Comparison of ENCODE assay signal across 10 mouse cellular contexts in genomic region chr8:70801156-70801555, GRCm38 (mm10). TPM values are rescaled to one million over a fixed set of nuclear protein-coding genes. Genes with fewer than 3 reads are reported as not detected.
DNase-seq lines count a peak whose midpoint lies in the region; TF ChIP-seq lines count a peak whose summit lies in the region.
"Had no signal": no experiment of that assay in that cellular context is flagged by ENCODE, and none has a peak within 500 bp of the region (broad histone marks: within the 10 kb centered on the region; RNA-seq: fewer than 3 reads in every experiment).

No protein-coding gene starts in this region.

- peak; percentile 15 for DNase-seq in lung, postnatal 36 days
- DNase-seq in lung, postnatal 25 days (ENCODE audit: low spot score), result no peak
- DNase-seq in induced T-regulatory cell, adult 2 months (ENCODE audit: low read depth), result peak; percentile 70
- peak; percentile 75 to 83 for DNase-seq in thymus, postnatal 36 days
- no peak for DNase-seq in kidney, postnatal 10 days
- no peak for DNase-seq in adrenal gland, postnatal 14 days
- DNase-seq: kidney, adult 2 months had no signal

- H3ac ChIP-seq in myocyte (ENCODE audit: control insufficient read depth, insufficient read length), result no peak overlapping the region

- peak overlapping the region; percentile 50 for H3K4me2 ChIP-seq in myocyte (ENCODE audit: low read depth)
- H3K4me2 ChIP-seq: neural tube, embryonic 12.5 days had no signal

- H3K4me3 ChIP-seq in myocyte, result no peak overlapping the region
- H3K4me3 ChIP-seq: neural tube, embryonic 12.5 days had no signal

- no peak for TF ChIP-seq POLR2A in myocyte (IDR thresholded peaks at IDR 0.05; ENCODE audit: insufficient read length, low read depth)

- H3K27me3 ChIP-seq in myocyte (ENCODE audit: control insufficient read depth, insufficient read depth, insufficient read length), result no peaks in the 10 kb centered on the region

- H3K36me3 ChIP-seq in myocyte (ENCODE audit: control insufficient read depth, insufficient read depth), result no peaks in the 10 kb centered on the region
- H3K36me3 ChIP-seq: neural tube, embryonic 12.5 days had no signal

- H3K79me2 ChIP-seq in myocyte (ENCODE audit: control insufficient read depth, insufficient read depth), result no peaks in the 10 kb centered on the region

TF ChIP-seq in myocyte, 11 proteins besides CTCF, POLR2A, EP300 and RAD21:
- TF ChIP-seq REST (IDR thresholded peaks at IDR 0.05; ENCODE audit: insufficient read depth, insufficient read length) (no peak), MYOG (IDR thresholded peaks at IDR 0.05; ENCODE audit: control insufficient read depth in 1 of 3, insufficient read depth in 1 of 3, insufficient read length in 2 of 3, low read depth in 2 of 3) (peak; percentile 47 to 91 (median 79)), MYOD1 (IDR thresholded peaks at IDR 0.05; ENCODE audit: control insufficient read depth in 1 of 3, insufficient read length in 2 of 3, low read depth in 2 of 3) (peak in 2 of 3 experiments; percentile 73 to 90), TCF3 (IDR thresholded peaks at IDR 0.05; ENCODE audit: insufficient read length, low read depth) (peak; percentile 62), POLR2AphosphoS2 (IDR thresholded peaks at IDR 0.05; ENCODE audit: insufficient read length, low read depth) (no peak), E2F4 (IDR thresholded peaks at IDR 0.05; ENCODE audit: insufficient read depth) (no peak), TCF12 (IDR thresholded peaks at IDR 0.05; ENCODE audit: insufficient read depth, poor library complexity, severe bottlenecking) (peak; percentile 2), CEBPB (IDR thresholded peaks at IDR 0.05; ENCODE audit: insufficient read depth, poor library complexity, severe bottlenecking) (no peak), SRF (IDR thresholded peaks at IDR 0.05; ENCODE audit: control insufficient read depth, insufficient read length, low read depth) (no peak), MAX (IDR thresholded peaks at IDR 0.05; ENCODE audit: low read depth) (no peak), USF1 (IDR thresholded peaks at IDR 0.05; ENCODE audit: low read depth) (no peak)
TF ChIP-seq in myocyte: peak in this region for 4.

RNA-seq across cellular contexts. Expression of gene Mast3, which starts 3.7 kb away (rescaled TPM):
- polyA plus RNA-seq in myocyte (2012; fragmentation: generic; extraction: Trizol), result 31.7 TPM
- 22.9 and 28.2 TPM in 2 replicates for total RNA-seq in adrenal gland, postnatal 14 days (2021)

RNA-seq across cellular contexts. Expression of gene Il12rb1, which starts 7.1 kb away (rescaled TPM):
- polyA plus RNA-seq in myocyte (2012; fragmentation: generic; extraction: Trizol), result 6.5 TPM
- 0.34 TPM in 1 of 2 replicates, not detected in the other for total RNA-seq in adrenal gland, postnatal 14 days (2021)
- total RNA-seq: gastrocnemius, postnatal 4 days had no signal
- polyA plus RNA-seq: neural tube, embryonic 12.5 days had no signal

RNA-seq across cellular contexts. Expression of gene Pik3r2, which starts 24.6 kb away (rescaled TPM):
- 130 TPM for polyA plus RNA-seq in myocyte (2012; fragmentation: generic; extraction: Trizol)
- 35.4 and 44.0 TPM in 2 replicates for total RNA-seq in adrenal gland, postnatal 14 days (2021)

RNA-seq across cellular contexts. Expression of gene Arrdc2, which starts 38.4 kb away (rescaled TPM):
- 5.8 TPM for polyA plus RNA-seq in myocyte (2012; fragmentation: generic; extraction: Trizol)
- total RNA-seq in adrenal gland, postnatal 14 days (2021), result 12.5 and 15.8 TPM in 2 replicates

RNA-seq across cellular contexts. Expression of gene Mpv17l2, which starts 40.4 kb away (rescaled TPM):
- 73.0 TPM for polyA plus RNA-seq in myocyte (2012; fragmentation: generic; extraction: Trizol)
- total RNA-seq in adrenal gland, postnatal 14 days (2021), result 113 and 123 TPM in 2 replicates

Comparison
In these comparisons a context has a peak if more than half of its experiments do, and no peak if none do; other contexts are left out.
1. DNase-seq: peak in lung, postnatal 36 days (single experiment), induced T-regulatory cell, adult 2 months (single experiment) and thymus, postnatal 36 days (2 of 2); none in lung, postnatal 25 days (single experiment), kidney, postnatal 10 days (single experiment) and adrenal gland, postnatal 14 days (single experiment).